Mouse (Mus musculus): ENCODE data around the gene 4921536K21Rik.

DNA sequence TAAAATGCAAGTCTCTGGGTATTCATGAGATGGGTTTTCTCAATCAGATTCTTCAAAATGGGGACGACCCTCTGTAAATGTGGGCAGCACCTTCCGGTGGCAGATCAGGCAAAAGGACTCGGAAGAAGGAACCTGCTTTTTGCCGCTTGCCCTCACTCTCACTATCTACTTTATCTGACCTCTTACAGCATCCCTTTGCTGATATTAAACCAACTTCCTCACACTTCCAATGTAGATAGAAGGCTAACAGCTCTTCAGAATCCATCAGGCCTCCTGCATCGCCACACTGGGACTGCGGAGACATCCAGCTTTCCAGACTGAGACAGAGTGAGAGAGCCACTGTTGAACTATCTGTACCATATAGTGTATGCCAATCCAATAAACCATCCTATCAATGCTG, 27.8 kb upstream of the 4921536K21Rik start:
- TF ChIP-seq MYOD1 (IDR thresholded peaks at IDR 0.05; ENCODE audit: control insufficient read depth, insufficient read length, low read depth), result no peak
- TF ChIP-seq CTCF (IDR thresholded peaks at IDR 0.05; ENCODE audit: control insufficient read depth, insufficient read depth, insufficient read length), result no peak
- no peak for TF ChIP-seq MAX (IDR thresholded peaks at IDR 0.05)
- no peak for TF ChIP-seq FOSL1 (IDR thresholded peaks at IDR 0.05; ENCODE audit: insufficient read depth, low read length, poor library complexity, severe bottlenecking)

Data from C2C12 (cell line).